Mouse (Mus musculus): ENCODE data around the gene Naa50.

The Naa50 gene

GRCm38 (mm10) chr16:44199066-44199703 is 59.6 kb downstream of the Naa50 start:
- no peak for DNase-seq (ENCODE audit: low read depth, low spot score)

- DNase-seq (ENCODE audit: low read depth, low spot score), result no peak
Observed at GRCm38 (mm10) chr16:44200146-44200545, 60.5 kb downstream of the Naa50 start.

GRCm38 (mm10) chr16:44204331-44204730 is 64.7 kb downstream of the Naa50 start:
- no peak for DNase-seq (ENCODE audit: low read depth, low spot score)

GRCm38 (mm10) chr16:44205973-44206372 is 66.3 kb downstream of the Naa50 start:
- DNase-seq (ENCODE audit: low read depth, low spot score), result no peak

GRCm38 (mm10) chr16:44210156-44211053 is 70.8 kb downstream of the Naa50 start:
- peak; percentile 18 for DNase-seq (ENCODE audit: low read depth, low spot score)

GRCm38 (mm10) chr16:44211054-44211414 is 71.4 kb downstream of the Naa50 start:
- no peak for DNase-seq (ENCODE audit: low read depth, low spot score)

- DNase-seq (ENCODE audit: low read depth, low spot score), result no peak
Observed at GRCm38 (mm10) chr16:44212703-44213102, 73.1 kb downstream of the Naa50 start.
